Mouse (Mus musculus): ENCODE measurements around the gene Dnaja3.

- TF ChIP-seq CTCF (IDR thresholded peaks at IDR 0.05; ENCODE audit: low read depth): no peak
- no peak for TF ChIP-seq EP300 (IDR thresholded peaks at IDR 0.05; ENCODE audit: low read depth)
Observed at GRCm38 (mm10) chr16:4650161-4650560, 10.4 kb downstream of the Dnaja3 start.
